Mouse (Mus musculus): ENCODE results near the gene Selenoh.

GRCm38 (mm10) chr2:84679016-84679415 is 8.4 kb upstream of the Selenoh start, which contains the start of gene Tmx2:
- no peak for TF ChIP-seq CHD2 (IDR thresholded peaks at IDR 0.05; ENCODE audit: low read depth, low read length)
- TF ChIP-seq MAFK (IDR thresholded peaks at IDR 0.05; ENCODE audit: insufficient read depth, low read depth, low read length), result no peak

All from ES-E14 (cell line).